Mouse (Mus musculus): ENCODE results near the gene Gnpat.

Gnpat gene

DNA sequence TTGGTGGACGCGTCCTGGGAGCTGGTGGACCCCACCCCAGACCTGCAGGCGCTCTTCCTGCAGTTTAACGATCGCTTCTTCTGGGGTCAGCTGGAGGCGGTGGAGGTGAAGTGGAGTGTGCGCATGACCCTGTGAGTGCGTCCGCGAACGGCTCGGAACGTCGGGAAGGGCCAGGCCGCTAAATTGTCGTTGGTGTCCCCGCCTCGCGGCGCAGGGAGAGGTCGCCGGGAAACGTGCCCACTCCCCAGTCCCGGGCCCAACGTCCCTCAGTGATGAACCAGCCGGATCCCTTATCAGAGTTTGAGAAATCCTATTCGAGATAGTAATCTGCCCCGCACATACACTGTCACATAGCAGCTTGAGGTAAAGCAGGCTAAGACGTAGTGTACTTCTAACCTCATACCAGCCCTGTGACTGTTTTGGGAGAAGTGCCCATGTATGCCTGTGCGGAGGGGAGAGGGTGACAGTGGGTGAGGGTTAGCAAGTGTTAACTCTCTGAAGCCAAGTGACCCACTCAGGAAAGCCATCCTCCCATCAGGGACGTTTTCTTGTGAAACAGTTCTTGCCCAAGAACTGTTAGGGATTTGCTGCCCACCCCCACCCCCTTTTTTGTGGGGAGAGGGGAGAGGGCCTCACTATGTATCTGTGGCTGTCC lies 35.5 kb downstream of the Gnpat start:
- DNase-seq (ENCODE audit: low spot score in 2 of 2): no peak

DNA sequence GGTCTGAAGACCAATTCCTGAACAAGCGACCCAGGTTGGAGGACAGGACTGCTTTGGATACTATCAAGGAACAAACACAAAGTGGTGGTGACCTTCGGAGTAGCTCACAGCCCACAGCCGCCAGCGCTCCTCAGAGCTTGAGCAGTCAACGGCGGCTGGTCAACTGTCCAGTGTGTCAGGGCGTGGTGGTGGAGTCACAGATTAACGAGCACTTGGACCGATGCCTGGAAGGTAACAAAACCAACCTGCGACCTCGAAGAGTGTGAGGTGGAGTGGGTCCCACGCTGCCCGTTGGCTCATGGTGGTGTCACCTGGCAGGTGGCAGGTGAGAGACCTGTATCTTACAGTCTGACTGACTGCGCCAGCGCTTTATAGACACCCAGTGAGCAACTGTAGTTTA lies 40.4 kb downstream of the Gnpat start:
- no peak for DNase-seq (ENCODE audit: low spot score in 2 of 2)

DNA sequence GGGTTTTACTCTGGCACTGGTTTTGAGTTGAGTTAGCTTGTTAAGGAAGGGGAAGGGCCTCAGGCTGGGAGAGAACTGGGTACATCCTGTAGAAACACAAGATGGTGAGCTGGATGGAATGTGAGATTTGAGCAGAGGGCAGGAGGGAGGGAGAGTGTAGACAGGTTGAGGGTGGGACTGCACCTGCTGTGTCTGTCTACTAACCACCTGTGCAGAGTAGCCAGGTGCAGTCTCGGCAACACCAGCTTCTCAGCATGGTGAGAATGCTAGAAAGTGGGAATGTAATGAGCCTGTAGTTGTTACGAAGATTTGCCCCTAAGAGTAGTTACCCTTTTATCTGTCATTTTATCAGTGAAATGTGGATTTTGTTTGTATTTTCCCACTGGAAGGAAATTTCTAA lies 42.6 kb downstream of the Gnpat start:
- DNase-seq (ENCODE audit: low spot score in 2 of 2): no peak

DNA sequence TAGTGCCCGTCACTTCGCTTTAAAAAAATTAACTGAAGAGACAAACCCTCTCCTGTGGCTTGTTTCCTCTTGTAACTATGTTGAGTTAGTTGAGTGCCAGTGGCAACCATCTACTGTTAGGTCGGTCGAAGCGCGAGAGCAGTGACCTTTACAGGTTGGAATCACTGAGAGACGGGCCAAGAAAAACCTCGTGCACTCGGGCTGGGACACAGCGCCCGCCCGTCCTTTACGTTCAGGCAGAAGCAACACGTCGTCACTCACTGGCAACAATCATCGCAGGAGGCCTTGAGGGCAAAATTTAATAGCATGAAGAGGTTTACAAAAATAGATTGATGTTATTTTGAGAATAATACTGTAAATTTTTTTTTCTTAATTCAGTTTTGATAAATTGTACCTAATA lies 47.1 kb downstream of the Gnpat start:
- no peak for DNase-seq (ENCODE audit: low spot score in 2 of 2)

DNA sequence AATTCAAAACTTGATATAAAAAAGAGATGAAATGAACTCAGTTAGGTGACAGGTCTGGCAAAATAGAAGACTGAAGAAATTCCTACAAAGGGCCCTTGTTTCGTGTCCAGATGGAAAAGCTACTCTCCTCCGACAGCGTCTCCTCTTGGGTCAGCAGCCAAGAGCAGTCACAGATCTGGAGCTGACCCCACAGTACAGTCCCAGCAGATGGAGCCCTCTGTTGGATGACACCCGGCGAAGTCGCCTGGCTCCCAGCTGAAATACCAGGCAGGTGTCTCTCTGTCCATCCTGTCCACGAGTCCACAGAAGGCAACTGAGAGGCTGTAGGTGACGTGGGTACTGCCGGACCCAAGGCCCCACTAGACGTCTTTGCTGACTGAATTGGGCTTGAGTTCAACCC lies 47.5 kb downstream of the Gnpat start:
- DNase-seq (ENCODE audit: low spot score in 2 of 2): no peak

DNA sequence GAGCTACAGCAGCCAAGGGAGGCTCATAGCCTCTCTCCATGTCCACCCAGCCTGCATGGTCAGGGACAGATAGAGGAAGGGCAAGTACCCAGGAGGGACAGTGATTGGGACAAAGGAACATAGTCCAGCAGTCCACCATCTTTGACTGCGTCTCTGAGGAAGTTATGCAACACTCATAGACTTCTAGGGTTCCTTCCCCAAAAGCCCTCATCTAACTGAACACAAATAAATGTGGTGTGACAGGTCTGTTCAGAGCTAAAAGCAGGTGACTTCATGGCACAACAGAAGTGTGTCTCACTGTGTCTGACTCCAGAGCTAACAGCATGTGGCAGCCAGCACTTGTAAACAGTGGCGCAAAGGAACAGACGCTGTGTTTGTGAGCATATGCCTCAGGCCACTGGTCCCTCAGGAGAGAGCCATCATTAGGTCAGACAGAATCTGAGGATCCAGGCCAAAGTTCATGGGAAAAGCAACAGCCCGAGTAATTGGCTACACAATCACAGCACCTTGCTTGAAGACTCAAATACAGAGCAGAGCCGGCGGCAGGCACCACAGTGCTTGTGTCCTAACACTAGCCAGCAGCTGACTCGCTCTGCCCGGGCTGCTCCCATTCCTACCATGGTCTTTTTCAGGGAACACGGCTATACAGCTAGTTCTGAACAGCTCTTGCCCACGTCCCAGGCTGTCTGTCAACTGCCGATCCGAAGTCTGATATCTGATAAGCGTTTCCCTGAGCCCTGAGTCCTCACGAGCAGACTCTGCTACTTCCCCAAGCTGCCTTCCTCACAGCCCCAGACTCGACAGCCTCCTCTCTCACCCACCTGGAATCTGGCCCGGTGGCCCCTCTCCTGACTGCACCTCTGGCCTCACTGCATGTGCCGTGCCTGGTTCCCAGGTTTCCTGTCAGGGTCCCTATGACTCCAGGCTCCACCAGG lies 49.4 kb downstream of the Gnpat start:
- no peak for DNase-seq (ENCODE audit: low spot score in 2 of 2)

DNA sequence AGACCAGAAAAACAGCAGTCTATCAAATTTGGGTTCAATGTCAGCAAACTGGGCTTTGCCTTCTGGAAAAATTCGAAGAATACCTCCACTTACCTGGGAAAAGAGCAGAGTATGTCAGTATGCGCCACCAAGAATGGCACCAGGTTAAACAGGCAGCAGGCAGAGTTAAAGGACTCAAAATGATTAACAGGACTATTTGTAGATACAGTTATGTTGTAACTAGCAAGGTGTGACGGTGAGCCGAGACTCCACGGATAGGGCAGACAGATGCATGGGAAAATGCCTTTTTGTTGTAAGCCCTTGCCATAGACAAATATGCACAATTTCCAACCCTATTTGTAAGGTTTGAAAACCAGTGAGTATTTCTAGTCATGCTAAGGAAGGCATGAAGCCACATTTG lies 51.2 kb downstream of the Gnpat start:
- DNase-seq (ENCODE audit: low spot score in 2 of 2): no peak

DNA sequence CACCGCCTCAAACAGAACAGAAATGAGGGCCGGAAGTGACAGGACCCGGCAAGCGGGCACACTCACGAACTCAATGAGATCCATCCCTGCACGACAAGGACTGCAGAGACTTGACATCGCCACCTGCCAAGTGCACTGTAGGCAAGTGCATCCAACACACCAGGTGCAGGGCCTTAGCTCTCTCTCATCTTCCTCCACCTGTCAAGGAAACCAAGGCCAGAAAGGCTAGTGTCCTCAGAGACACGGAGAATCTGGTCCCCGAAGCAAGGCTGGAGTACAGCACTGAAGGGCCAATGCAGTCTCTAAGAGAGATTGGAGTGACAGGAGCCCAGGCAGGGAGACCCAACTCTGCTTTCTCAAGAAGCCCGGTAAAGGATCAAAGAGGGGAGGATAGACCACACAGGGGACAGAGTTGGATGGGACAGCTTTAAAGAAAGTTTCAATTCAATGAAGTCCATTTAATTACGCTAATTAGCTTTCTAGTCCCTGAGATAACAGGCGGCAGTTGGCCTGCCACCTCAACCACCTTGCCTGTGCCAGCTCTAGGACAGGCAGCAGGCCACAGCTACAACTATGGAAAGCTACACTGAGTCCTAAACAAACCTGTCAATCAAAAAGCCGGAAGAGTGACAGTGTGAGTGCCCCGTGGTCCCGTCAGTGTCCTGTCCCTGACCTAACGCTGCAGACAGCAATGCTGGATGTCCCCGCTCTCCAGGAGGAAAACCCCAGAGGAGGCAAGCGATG lies 55.1 kb downstream of the Gnpat start:
- no peak for DNase-seq (ENCODE audit: low spot score in 2 of 2)

DNA sequence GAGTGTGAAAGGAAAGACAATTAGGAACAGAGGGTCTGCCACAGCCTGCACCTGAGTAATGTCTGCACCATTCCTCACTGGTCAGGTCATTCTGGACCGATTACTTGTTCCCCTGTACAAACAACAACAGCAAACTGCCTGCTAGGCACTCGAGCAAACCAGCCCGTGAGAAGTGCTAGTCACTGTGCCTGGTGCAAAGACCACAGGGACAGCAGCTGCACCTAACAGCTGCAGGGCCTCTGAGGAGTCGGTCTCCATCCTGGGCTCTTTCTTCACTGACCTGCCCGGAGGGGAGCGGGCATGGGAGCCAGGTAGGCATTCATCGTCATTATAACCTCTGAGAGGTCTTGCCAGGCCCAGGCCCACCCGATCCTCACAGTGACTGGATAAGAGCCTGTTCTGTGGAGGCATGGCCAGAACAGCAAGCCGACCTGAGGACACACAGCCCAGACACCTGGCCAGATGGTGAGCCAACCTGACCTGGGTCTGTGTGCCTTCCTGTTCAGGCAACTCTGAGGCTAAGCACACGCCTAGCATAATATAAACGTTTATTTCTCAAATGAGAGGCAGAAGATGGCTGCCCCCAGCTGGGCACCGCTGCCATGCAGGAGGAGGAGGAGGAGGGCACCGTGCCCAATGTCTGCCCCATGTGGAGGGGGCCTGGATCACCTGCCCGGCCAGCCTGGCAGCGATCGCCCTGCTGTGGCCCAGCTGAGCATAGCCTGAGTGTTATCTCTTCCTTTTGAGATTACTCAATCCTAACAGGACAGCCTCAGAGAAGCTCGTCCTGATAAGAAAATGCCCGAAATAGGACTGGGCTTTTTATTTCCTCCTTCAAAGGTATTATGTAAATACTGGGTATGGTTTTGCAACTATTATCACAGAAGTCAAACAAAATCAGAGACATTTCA lies 58.8 kb downstream of the Gnpat start:
- DNase-seq (ENCODE audit: low spot score in 2 of 2): no peak

DNA sequence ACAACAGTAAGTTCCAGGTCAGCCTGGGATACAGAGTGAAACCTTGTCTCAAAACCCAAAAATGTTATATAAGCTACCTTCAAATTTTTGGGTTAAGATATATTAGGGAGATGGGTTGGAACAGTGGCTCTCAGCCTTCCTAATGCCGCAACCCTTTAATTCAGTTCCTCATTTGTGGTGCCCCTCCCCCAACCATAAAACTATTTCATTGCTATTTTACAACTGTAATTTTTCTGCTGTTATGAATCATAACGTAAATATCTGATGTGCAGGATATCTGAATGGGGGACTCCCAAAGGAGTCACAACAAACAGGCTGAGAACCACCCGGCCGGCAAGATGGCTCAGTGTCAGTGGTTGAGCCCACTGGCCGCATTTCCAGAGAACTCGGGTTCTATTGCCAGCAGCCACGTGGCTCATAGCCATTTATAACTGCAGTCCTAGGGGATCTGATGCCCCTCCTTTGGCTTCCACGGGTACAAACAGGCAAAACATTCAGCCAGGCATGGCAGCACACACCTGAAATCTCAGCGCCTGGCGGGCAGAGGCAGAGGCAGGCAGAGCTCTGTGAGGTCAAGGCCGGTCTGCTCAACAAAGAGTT lies 59.8 kb downstream of the Gnpat start:
- DNase-seq (ENCODE audit: low spot score in 2 of 2): no peak

DNA sequence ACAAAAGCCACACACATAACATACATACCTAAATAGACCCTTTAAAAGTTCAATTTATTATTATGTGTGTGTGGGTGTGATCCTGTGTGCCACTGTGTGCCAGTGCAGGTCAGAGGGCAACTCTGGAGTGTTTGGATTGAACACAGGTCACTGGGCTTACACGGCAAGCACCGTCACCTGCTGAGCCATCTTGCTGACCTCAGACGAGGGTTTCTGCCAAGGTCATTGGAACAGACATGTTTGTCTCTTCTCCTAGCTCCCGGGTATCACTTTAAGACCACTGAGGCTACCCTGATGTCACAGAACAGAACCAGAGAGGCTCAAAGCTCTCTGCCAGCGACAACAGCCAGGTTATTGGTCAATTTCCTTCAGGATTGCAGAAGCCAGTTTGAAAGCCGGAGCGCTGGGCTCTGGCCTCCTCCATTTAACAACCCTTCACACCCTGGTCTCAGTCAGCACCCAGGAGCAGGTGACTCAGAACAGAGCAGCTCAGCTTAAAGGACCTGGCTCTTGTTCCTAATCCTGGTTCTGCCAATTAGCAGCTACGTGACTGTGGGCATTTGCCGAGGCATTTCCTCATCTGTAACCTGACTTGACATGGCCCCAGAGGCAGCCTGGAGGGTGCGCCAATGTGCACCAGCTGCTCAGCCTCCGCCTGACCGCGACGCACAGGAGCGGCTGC lies 61.3 kb downstream of the Gnpat start:
- no peak for DNase-seq (ENCODE audit: low spot score in 2 of 2)

DNA sequence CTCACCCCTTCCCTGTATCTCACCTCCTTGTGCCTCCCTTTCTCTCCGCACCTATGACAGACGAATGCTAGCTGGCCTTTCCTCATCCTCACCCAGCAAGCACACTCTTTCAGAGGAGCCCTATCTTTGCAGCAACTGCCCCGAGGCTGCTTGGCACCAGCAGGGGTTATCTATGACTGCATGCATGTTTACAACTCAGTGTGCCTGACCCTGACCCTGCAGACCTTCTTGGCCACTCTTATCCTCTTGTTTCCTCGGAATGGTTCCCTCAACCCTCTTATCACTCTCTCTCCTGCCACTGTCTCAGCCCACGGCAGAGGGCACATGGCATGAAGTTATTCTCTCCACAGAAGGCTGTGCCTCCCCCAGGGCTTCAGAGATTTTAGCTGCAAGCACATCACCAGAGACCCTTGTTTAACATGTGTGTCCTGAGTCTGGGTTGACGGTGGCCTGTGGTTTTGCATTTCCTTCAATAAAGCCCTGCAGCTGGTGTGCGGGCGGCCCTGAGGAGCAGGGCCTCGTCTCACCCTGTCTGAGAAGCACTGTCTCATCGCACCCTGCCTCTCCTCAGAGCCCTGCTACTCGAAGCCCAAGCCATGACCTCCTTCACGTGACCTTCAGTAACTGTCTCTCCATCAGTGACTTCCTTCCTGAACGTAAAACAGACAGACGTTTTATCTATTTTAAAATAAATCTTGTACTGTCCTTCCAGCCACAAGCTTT lies 62.9 kb downstream of the Gnpat start:
- DNase-seq (ENCODE audit: low spot score in 2 of 2): peak in 1 of 2 experiments; percentile 23

DNA sequence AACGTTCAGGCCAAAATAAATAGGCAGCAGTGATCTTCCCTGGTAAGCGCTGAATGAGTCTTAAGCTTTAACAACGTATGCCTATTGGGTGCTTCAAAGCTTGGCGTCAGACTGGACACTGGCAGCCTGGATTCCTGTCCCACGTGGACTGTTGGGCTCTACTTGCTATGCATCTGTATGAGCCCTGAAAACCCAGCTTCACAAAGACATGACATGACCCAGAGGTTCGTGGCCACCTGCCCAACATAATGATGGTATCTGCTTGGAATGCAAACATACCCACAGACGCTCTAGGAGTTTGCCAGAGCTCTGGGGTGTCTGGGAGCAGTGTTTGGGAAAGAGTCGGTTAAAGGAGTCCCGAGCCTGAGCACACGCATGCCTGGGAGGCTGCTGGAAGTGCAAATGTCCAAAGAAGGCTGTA lies 63.5 kb downstream of the Gnpat start:
- DNase-seq (ENCODE audit: low spot score in 2 of 2): no peak

DNA sequence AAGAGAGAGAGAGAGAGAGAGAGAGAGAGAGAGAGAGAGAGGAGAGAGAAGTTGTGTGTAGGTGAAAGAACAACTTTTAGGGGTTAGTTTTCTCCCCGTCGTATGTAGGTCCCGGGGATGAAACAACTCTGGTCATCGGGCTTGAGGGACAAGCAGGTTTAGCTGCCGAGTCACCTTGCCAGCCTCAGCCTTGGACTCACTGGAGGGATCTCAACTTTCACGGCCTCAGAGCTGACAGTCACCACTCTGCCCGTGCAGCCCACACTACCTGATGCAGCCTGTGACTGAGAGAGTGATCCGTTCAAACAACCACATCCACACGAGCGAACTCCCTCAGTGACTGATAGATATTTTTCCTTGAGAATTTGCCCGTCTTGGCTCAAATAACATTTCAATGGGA lies 66.2 kb downstream of the Gnpat start:
- DNase-seq (ENCODE audit: low spot score in 2 of 2): no peak

DNA sequence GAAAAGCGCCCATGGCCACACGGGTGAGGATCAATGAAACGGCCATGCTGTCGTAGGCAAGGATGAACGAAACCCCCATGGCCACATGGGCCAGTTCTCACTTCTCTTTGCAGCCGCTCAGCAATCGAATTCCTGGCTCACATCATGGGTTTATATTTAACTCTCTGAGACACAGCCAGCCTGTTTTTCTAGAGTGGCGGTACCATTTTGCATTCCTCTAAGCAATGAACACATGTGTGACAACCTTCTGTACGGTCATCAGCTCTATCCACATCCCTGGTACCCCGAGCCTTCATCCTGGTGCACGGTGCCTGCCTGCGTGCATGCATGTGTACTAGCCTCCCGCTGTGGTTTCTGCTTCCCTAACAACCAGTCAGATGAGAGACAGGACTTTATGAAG lies 67.3 kb downstream of the Gnpat start:
- DNase-seq (ENCODE audit: low spot score in 2 of 2): no peak

DNA sequence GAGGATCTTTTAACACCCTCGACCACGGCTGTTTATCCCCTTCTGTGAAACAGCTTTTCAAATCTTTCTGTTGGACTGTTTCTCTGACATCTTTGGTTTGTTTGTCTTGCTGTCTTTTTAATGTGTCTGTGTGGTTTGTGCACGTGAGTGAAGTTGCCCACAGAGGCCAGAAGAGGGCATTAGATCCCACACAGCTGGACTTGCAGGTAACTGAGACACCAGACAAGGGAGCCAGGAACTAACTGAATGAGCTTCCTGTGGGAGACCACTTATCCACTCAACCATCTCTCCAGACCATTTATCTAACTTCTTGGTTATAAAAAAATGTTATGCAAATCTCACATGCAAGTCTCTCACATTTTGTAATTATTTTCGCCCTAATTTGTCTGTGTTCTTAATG lies 67.8 kb downstream of the Gnpat start:
- no peak for DNase-seq (ENCODE audit: low spot score in 2 of 2)

DNA sequence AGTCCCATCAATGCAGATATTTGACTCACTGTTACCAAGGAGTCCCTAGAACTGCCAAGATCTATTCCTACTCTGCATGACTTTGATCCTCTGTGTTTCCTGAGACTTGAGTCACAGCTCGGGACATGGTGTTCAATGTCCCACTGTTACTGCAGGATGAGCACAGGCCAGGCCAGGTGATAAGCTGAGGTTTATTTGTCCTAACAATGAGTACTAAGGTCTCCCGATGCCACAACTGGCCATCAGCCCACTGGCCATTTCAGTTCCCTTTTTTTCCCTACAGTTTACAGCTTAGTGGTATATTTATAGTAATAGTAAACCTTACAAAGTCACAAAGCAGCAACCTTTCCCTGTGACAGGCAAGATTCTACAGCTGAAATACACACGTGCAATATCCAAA lies 69.6 kb downstream of the Gnpat start:
- DNase-seq (ENCODE audit: low spot score in 2 of 2): no peak

DNA sequence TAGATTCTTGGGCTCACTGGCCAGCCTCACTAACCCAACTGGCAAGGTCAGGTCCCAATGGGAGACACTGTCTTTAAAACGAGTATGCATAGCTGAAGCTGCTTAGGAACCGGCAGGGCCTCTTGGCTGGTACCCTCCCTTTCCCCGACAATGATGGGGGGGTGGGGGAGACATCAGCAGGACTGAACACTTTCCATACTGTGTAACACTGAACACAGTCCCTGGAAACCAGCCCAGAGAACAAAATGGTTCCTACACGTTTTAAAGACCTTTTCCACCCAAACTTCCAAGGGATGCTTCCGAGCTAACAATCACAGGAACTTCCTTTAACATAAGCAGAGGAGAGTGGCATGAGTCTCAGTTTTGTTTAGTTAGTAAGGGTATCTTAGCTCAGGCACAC lies 72.3 kb downstream of the Gnpat start:
- DNase-seq (ENCODE audit: low spot score in 2 of 2): no peak

DNA sequence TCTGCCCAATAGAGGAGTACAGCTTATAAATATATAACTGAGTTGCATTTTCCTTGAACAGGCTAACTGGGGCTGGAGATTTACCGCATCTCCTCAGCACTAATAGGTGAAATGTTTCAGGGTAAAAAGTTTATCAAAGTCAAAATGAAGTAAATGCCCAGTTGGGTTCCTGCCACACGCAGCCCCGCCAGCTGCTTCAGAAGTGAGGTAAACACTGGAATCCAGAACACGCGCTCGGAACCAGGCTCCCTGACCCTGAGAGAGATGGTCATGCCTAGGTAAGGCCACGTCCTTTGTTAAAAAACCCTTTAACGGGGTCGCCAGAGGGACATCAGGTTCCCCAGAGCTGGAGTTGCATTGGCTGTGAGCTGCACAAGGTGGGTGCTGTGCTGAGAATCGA lies 73.9 kb downstream of the Gnpat start:
- DNase-seq (ENCODE audit: low spot score in 2 of 2): no peak

DNA sequence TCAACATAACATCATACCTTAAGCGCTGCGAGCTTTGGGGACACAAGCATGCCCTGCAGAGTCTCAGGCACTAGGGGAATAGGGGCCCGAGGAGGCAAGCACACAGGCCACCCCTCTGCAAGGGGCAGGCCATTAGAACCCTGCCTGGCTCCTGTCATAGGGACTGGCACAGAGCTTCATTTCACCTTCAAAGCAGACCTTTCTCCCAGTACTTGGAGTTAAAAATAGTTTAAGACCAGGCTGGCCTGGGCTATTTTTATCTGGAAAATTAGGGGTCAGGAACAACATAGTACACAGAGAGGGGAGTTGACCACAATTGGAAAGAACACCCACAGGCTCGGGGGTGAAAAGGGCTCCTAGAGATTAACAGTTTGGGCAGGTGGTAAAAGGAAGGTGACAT lies 74.5 kb downstream of the Gnpat start:
- DNase-seq (ENCODE audit: low spot score in 2 of 2): no peak
